Mouse (Mus musculus): Measurements from ENCODE around the gene Mstn.

The Mstn gene

DNA sequence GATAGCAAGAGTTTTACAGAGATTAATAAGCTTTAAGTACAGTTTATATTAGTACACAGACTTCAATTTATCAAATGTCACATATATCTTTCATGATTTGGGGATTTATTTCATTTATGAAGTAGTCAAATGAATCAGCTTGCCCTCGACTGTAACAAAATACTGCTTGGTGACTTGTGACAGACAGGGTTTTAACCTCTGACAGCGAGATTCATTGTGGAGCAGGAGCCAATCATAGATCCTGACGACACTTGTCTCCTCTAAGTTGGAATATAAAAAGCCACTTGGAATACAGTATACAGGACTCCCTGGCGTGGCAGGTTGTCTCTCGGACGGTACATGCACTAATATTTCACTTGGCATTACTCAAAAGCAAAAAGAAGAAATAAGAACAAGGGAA, at the start of gene Mstn:
Gene Mstn (plus strand): TSS at position 301 of the 400 bp plus-strand sequence.
- no peak for DNase-seq

- DNase-seq = no peak
Observed at GRCm38 (mm10) chr1:53014716-53015115, 46.7 kb upstream of the Mstn start.

DNA sequence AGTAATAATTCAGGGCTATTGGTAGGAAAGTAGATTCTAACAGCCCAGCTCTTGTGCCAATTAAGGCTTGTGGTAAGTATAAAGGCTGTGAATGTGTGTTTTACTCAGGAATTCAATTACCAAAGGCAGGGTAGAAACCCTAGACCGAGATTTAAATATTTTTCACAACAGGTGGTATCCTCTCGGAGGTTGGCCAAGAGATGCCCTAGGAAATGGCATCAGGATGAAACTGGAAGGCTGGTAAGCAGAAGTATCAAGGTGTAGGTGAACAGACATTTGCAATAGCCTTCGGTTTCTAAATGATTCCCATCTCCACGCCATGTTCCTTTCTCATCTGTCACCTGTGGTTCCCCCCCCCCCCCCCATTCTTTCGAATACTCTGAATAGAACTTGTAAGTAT, 45.8 kb upstream of the Mstn start:
- DNase-seq = no peak

DNA sequence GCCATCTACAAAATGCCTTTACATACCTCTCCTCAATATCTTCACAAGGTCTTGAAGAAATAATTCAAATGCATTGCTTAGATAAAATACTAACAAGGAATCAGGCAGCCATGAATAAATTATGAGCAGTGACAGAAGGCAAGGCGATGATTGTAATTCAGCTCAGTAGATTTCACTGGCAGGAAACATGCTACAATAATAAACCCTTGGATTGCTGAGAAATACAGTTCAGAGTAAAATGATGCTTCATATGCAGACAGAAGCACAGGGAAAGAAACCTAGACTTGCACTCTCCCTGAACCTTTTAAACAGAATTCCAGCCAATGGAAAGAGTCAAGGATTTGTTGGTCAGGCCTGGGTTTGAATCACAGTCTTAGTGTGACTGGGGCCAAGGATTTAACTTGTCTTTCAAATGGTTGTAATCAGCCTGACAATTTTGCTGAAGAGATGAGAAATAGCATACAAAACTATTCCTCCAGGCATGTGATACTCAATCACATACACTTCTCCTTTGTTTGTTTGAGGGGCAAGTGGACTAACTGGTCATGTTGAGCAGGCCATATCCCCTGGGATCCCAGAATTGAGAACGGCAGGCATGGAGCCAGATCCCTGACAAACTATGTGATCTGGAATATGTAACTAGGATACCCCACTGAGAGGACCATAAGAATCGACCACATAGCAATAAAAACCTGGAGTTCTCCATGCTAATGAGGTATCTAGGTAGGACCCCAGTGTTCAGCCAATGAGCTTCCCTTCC, 42.5 kb upstream of the Mstn start:
- no peak for DNase-seq

GRCm38 (mm10) chr1:53020079-53020478, 41.4 kb upstream of the Mstn start, which contains the start of gene 1700019D03Rik:
TSS of gene 1700019D03Rik (minus strand) at chr1:53020179.
- no peak for DNase-seq

- no peak for DNase-seq
Observed at GRCm38 (mm10) chr1:53032550-53032949, 28.9 kb upstream of the Mstn start.

GRCm38 (mm10) chr1:53037443-53037871, 24.0 kb upstream of the Mstn start:
- no peak for DNase-seq

- no peak for DNase-seq
Observed at GRCm38 (mm10) chr1:53049763-53050427, 11.5 kb upstream of the Mstn start.

DNA sequence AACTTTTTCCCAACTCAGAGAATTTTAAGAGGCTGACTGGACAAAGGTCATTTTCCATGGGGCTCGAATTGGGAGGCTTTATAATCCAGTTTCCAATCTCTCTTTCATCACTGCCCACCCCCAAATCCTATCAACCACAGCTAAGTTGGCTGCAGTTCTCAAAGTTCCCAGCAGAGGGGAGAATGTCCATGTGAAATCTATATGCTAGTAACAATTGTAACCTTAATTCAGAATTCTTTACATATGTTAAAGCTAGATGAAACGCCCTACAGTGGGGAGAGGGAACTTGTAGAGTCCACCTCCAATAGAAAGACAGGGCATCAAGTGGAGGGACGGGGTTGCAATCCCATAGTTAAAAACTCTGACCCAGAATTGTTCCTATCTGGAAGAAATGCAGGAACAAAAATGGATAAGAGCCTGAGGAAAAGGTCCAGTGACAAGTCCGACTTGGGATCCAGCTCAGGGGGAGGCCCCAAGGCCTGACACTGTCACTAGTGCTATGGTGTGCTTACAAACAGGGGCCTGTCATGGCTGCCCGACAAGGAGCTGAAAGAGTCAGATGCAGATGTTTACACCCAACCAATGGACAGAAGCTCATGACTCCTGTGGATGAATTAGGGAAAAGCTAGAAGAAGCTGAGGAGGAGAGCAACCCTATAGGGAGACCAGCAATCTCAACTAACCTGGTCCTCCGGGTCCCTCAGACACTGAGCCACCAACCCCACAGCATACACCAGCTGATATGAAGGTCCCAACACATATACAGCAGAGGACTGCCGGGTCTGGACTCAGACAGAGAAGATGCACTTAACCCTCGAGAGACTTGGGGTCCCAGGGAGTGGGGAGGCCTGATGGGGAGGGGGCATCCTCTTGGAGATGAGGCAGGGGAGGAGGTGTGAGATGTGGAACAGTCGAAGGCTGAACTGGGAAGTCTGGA, 8.1 kb upstream of the Mstn start:
- no peak for DNase-seq

DNA sequence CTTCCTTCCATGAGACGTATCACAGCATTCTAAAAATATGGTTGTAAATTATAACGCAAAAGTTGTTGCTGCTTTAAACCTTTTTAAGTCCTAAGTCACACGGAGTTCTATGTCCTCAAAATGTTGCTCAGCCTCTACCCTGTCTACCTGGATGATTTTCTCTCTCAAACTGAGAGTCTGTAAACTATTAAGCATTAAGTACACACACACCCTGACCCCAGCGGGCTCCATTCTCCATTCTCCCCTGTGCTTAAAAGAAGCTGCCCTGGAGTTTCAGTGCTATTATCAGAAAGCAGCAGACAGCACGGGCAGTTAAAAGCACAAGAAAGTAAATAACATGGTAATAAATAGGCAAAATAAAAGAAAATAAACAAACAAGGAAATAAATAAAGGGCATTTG, 2.3 kb upstream of the Mstn start:
- DNase-seq = no peak

DNA sequence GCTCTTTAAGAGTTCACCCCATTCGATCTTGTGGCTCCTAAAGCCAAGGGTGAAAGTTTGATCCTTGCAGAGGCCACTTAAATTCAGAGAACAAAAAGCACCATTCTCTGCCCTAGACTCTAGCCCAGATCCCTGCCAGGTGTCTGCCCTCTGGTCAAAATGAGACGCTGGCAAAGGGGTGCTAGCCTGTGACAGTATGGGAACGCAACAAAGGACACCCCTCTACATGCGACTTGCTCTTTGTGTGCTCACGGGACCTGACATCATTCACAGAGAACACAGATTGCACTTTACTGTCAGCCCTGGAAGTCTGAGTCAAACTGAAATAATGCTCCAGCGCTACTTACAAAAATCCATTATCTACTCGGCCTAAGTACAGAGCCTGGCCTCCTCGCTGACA, 941 bp upstream of the Mstn start:
- DNase-seq = no peak

- DNase-seq = no peak
Observed at GRCm38 (mm10) chr1:53061871-53062608, 600 bp downstream of the Mstn start.

- DNase-seq = no peak
Observed at GRCm38 (mm10) chr1:53063921-53064320, 2.5 kb downstream of the Mstn start.

- DNase-seq = no peak
Observed at GRCm38 (mm10) chr1:53069726-53070514, 8.5 kb downstream of the Mstn start.

DNA sequence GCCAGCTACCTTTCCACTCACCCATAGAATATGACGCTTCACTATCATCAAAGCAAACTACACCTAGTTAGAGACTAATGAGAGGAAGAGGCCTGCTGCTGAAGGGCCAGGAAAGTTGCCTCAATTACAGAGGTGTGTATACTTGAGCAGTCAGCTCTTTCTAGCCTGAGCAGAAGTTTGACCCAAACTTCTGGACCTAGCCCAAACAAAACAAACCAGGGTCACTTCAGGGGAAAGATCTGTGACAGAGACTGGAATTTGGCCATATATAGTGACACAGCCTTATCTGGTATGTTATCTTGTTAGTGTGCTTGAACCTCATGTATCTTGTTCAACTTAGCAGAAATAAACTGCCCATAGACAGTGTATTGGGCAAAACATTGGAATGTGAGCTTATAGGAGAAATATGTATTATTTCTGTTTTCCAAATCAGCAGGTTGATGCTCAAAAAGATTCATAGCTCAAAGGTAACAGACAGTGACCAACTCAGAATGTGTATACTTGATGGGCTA, 9.3 kb downstream of the Mstn start:
- no peak for DNase-seq

- no peak for DNase-seq
Observed at GRCm38 (mm10) chr1:53076656-53077055, 15.2 kb downstream of the Mstn start.

DNA sequence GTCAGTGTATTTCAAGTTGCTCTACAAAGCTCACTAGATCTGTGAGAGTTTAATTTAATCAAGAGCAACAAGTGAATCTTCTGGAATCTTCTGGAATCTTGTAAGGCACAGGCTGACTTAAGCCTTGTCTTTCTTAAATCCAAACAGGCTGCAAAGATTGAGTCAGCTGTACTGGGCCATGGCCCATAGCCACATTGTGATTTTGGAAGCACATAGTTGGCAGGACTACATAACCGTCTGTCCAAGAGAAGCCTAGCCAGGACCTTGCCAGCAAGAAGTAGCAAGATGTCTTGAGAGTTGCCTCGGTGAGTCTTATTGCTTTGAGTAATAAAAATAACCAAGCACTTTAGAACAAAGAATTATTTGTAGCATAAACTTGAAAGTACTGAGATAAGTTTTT, 18.4 kb downstream of the Mstn start:
- DNase-seq = no peak

DNA sequence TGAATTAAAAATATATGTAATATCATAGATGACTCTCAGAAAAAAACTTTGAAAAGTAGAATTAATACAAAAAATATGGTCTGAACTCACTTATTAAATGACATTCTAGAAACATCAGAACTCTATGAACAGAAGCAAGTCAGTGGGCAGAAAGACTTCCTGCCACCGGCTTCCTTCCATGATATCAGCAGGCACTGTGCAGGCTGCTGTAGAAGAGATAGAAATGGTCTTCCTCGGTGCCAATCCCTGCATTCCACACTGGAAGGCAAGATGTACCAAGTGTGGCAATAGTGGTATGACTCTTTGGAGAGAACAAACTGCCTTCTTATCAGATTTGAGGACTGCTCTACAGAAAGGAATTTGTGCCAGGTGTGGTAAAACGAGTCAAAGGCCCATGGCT, 19.2 kb downstream of the Mstn start:
- no peak for DNase-seq

- no peak for DNase-seq
Observed at GRCm38 (mm10) chr1:53085256-53085655, 23.8 kb downstream of the Mstn start.

DNA sequence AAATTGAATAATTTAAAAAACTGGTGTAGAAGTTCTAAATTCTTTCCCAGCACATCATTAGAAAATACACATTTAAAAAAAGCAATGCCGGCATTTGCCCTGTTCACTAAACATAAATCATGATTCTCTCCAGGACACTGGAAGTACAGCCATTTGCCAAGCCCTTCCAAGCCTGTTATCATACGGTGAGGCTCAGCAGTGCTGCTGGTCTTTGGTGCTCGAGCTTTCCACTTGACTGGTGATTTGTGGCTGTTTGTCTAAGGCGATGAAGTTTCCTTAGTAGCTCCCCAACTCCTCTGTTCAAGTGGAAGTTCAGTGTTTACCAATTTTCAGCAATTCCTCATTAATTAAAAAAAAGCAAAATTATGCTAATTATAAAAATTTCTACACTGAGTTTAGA, 24.6 kb downstream of the Mstn start:
- DNase-seq = no peak

- DNase-seq = no peak
Observed at GRCm38 (mm10) chr1:53093180-53093579, 31.7 kb downstream of the Mstn start.

DNA sequence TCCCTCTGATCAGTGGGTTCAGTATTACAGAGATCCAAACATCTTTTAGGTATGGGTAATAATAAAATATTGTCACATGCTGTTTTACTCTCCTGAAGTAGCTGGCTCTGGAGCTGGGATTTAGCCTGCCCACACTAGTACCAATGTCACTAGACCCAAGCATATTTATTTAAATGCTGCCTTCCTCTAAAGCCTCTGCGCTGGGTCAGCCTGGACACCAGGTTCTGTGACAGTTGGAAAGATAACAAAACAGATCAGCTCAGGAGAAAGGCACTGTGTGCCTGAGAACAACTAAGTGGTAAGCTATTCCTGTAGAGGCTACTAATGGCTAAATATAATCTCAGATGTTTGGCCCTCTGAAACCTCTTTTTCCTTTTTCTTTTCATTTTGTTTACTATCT, 49.1 kb downstream of the Mstn start:
- DNase-seq = no peak
